Mouse (Mus musculus) embryonic facial prominence, embryonic 14.5 days (tissue): ENCODE results near the gene Dip2b. TPM values are rescaled to one million over a fixed set of nuclear protein-coding genes. Genes with fewer than 3 reads are reported as not detected.
A peak's percentile ranks its signal among the peaks of the same experiment; 100 is the strongest.

Experiments
- ATAC-seq: fragments of 200-750 bp; cut with Nextera tagmentation; 2 replicates; pipeline ENCODE4 v1.8.0; 2017; ENCODE audit warnings: low read depth, moderate number of reproducible peaks, moderate TSS enrichment
- DNase-seq: peaks from one replicate; pipeline ENCODE4 v3.0.0-alpha.2; 2015; ENCODE audit warnings: low spot score
- H3K27ac ChIP-seq: fragments of 300-500 bp; sonication (generic); replicated peaks from 2 replicates; pipeline ENCODE4 v1.5.1; 2014; ENCODE audit warnings: low read depth, mild to moderate bottlenecking, low read length, moderate library complexity
- H3K27me3 ChIP-seq: fragments of 300-500 bp; sonication (generic); replicated peaks from 2 replicates; pipeline ENCODE4 v1.6.1; 2014; ENCODE audit warnings: low read length; ENCODE audit not compliant: control insufficient read depth, insufficient read depth
- H3K36me3 ChIP-seq: fragments of 300-500 bp; sonication (generic); 2 replicates; pipeline ENCODE4 v1.6.1; 2014; ENCODE audit warnings: low read length, mixed read lengths; ENCODE audit not compliant: control insufficient read depth, insufficient read depth
- H3K4me1 ChIP-seq: fragments of 300-500 bp; sonication (generic); 2 replicates; pipeline ENCODE4 v1.6.1; 2014; ENCODE audit warnings: antibody characterized with exemption, low read length; ENCODE audit not compliant: control insufficient read depth, insufficient read depth
- H3K4me2 ChIP-seq: fragments of 300-500 bp; sonication (generic); 2 replicates; pipeline ENCODE4 v1.6.1; 2014; ENCODE audit warnings: low read depth, mild to moderate bottlenecking, low read length, moderate library complexity, mixed read lengths
- H3K4me3 ChIP-seq: fragments of 300-500 bp; sonication (generic); 2 replicates; pipeline ENCODE4 v1.5.1; 2014; ENCODE audit warnings: low read depth, mild to moderate bottlenecking, low read length
- H3K9ac ChIP-seq: fragments of 300-500 bp; sonication (generic); 2 replicates; pipeline ENCODE4 v1.6.1; 2014; ENCODE audit warnings: low read depth, mild to moderate bottlenecking, low read length, moderate library complexity, mixed read lengths
- H3K9me3 ChIP-seq: fragments of 300-500 bp; sonication (generic); 2 replicates; pipeline ENCODE4 v1.6.1; 2016; ENCODE audit warnings: low read length; ENCODE audit not compliant: control insufficient read depth
- WGBS: fragments of 180-500 bp; shearing (Covaris S2); extraction: QIAGEN DNeasy Blood & Tissue Kit; methylation state at CpG from one replicate; pipeline ENCODE4 v1.1.7; 2014; 5-methylcytosine and 5-hydroxymethylcytosine counted together
- polyA plus RNA-seq: library from polyadenylated mRNA; unstranded; fragments of >200 nt; fragmentation: Nextera tagmentation; extraction: Ambion mirVana; gene quantifications from 2 replicates; pipeline ENCODE4 v1.2.1, GENCODE M21; 2014

Dip2b gene
- polyA plus RNA-seq, 1 experiment from 2014 or later, result 15.3 TPM

- Histone ChIP-seq H3K27ac (no peak overlapping the region), H3K4me2 (no peak overlapping the region), H3K9ac (no peak overlapping the region), H3K27me3 (no peaks in the 10 kb centered on the region), H3K4me1 (no peaks in the 10 kb centered on the region), H3K9me3 (no peaks in the 10 kb centered on the region), H3K36me3 (no peaks in the 10 kb centered on the region), H3K4me3 (no peak overlapping the region)
- DNase-seq, result no peak
- 61% methylated on average over 4 of the region's 4 CpGs for WGBS
- ATAC-seq, result no peak
Observed at GRCm38 (mm10) chr15:100140428-100140827, 102.0 kb downstream of the Dip2b start.

DNA sequence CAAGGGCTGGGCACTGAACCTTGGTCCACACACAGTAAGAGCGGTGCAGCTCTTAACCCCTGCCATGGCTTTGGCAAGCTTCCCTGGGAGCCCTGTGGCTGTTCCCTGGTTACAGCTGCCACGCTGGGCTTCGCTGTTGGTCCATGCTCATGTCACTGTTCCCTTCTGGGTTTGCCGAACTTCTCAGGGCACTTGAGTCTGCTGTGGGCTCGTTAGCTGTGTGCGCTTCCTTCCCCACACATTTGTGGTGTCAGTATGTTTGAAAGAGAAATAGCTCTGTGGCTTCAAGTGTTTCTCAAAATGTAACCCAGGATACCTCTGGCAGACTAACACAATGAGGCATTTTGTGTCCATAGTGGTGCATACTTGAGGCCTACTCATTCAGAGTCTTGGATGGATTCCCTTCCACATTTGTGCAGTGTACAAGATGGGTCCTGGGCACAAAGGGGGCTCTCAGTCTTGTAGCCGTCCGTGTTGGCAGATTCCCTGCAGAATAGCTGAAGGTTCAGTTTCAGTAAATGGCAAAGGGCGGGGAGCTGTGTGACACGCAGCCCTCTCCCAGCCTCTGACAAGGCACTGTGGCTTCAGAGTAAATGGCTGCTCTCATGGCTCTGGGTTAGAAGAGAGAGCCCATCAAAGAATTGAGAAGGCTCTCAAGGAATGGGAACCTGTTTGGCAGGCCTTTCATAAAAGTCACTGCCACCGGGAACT, 104.8 kb downstream of the Dip2b start:
- no peaks in the 10 kb centered on the region for H3K9me3 ChIP-seq
- no peak overlapping the region for H3K4me3 ChIP-seq
- DNase-seq, result peak; percentile 66
- H3K27ac ChIP-seq, result peak overlapping the region; percentile 67
- no peak overlapping the region for H3K9ac ChIP-seq
- 71% methylated on average over 11 of the region's 11 CpGs for WGBS
- ATAC-seq, result peak; percentile 60; the same call in 1 of the 2 replicates
- H3K27me3 ChIP-seq, result no peaks in the 10 kb centered on the region
- H3K4me1 ChIP-seq, result no peaks in the 10 kb centered on the region
- no peak overlapping the region for H3K4me2 ChIP-seq
- no peaks in the 10 kb centered on the region for H3K36me3 ChIP-seq

GRCm38 (mm10) chr15:100144854-100145824, 106.7 kb downstream of the Dip2b start:
- Histone ChIP-seq H3K27me3 (no peaks in the 10 kb centered on the region), H3K9ac (no peak overlapping the region), H3K9me3 (no peaks in the 10 kb centered on the region), H3K27ac (no peak overlapping the region), H3K36me3 (no peaks in the 10 kb centered on the region), H3K4me3 (no peak overlapping the region), H3K4me1 (peaks cover 5% of the 10 kb centered on the region), H3K4me2 (no peak overlapping the region)
- no peak for DNase-seq
- 0 out of 2 replicates have a peak, but pooled peaks have one; percentile 39 for ATAC-seq
- 64% methylated on average over 15 of the region's 15 CpGs for WGBS

- Histone ChIP-seq H3K4me2 (no peak overlapping the region), H3K36me3 (no peaks in the 10 kb centered on the region), H3K27ac (no peak overlapping the region), H3K9me3 (no peaks in the 10 kb centered on the region), H3K4me1 (peaks cover 10% of the 10 kb centered on the region), H3K4me3 (no peak overlapping the region), H3K9ac (no peak overlapping the region), H3K27me3 (no peaks in the 10 kb centered on the region)
- DNase-seq (no peak), ATAC-seq (no peak)
- 83% methylated on average over 3 of the region's 3 CpGs for WGBS
Observed at GRCm38 (mm10) chr15:100145917-100146316, 107.5 kb downstream of the Dip2b start.

GRCm38 (mm10) chr15:100150593-100150992, 112.1 kb downstream of the Dip2b start:
- H3K4me2 ChIP-seq, result no peak overlapping the region
- H3K9me3 ChIP-seq, result no peaks in the 10 kb centered on the region
- peak; percentile 42 for DNase-seq
- no peak overlapping the region for H3K9ac ChIP-seq
- H3K4me3 ChIP-seq, result no peak overlapping the region
- ATAC-seq, result peak; percentile 15; the same call in 1 of the 2 replicates
- peaks cover 10% of the 10 kb centered on the region for H3K4me1 ChIP-seq
- peaks cover 28% of the 10 kb centered on the region for H3K36me3 ChIP-seq
- WGBS, result 46% methylated on average over 4 of the region's 4 CpGs
- peak overlapping the region; percentile 52; the same call in 1 of the 2 replicates for H3K27ac ChIP-seq
- H3K27me3 ChIP-seq, result no peaks in the 10 kb centered on the region

- Histone ChIP-seq H3K36me3 (peaks cover 44% of the 10 kb centered on the region), H3K9ac (no peak overlapping the region), H3K4me1 (peaks cover 10% of the 10 kb centered on the region), H3K27ac (no peak overlapping the region), H3K27me3 (no peaks in the 10 kb centered on the region), H3K9me3 (no peaks in the 10 kb centered on the region), H3K4me3 (no peak overlapping the region), H3K4me2 (no peak overlapping the region)
- WGBS, result 96% methylated on average over 3 of the region's 3 CpGs
- DNase-seq (no peak), ATAC-seq (no peak)
Observed at GRCm38 (mm10) chr15:100152321-100152720, 113.9 kb downstream of the Dip2b start.

- no peak for DNase-seq
- Histone ChIP-seq H3K9me3 (no peaks in the 10 kb centered on the region), H3K9ac (no peak overlapping the region), H3K4me3 (no peak overlapping the region), H3K27ac (no peak overlapping the region), H3K36me3 (peaks cover 47% of the 10 kb centered on the region), H3K4me1 (peaks cover 10% of the 10 kb centered on the region), H3K27me3 (no peaks in the 10 kb centered on the region), H3K4me2 (no peak overlapping the region)
- WGBS, result 69% methylated on average over 3 of the region's 3 CpGs
- ATAC-seq, result no peak
Observed at GRCm38 (mm10) chr15:100153024-100153423, 114.6 kb downstream of the Dip2b start.

DNA sequence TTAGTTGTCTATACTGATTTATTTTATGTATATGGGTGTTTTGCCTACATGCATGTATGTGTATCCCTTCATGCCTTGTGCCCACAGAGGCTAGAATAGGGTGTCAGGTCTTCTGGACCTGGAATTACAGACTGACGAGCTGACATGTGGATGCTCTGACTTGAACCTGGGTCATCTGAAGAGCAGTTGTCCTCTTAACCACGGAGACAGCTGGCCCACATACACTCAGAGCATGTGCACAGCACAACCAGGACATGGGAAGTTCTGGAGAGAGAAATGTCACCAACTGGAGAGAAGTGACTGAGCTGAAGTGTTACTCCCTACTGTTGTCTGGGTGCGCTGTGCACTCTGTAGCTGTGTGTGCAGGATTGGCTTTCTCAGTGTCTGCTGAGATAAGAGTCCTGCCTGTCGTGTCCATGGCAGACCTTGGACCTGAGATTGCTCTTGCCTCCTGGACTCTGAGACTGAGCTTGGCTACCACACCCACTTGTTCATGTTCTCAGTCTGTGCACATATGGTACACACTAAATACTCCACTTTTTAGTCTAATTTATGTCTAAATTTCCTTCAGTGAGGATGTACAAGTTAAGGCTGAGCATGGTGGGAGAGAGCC, 117.7 kb downstream of the Dip2b start:
- peaks cover 55% of the 10 kb centered on the region for H3K36me3 ChIP-seq
- H3K27me3 ChIP-seq, result no peaks in the 10 kb centered on the region
- H3K9ac ChIP-seq, result no peak overlapping the region
- DNase-seq (no peak), ATAC-seq (no peak)
- no peak overlapping the region for H3K4me3 ChIP-seq
- H3K4me1 ChIP-seq, result no peaks in the 10 kb centered on the region
- no peak overlapping the region for H3K27ac ChIP-seq
- 87% methylated on average over 4 of the region's 4 CpGs for WGBS
- no peaks in the 10 kb centered on the region for H3K9me3 ChIP-seq
- H3K4me2 ChIP-seq, result no peak overlapping the region
